Mouse (Mus musculus) right cerebral cortex, adult 2 months (tissue): ENCODE data around the gene 9230102O04Rik.

ENCODE experiments used
- DNase-seq, 2 experiments: peaks; one replicate each; pipeline ENCODE4 v3.0.0; 2021 to 2022; ENCODE audit warnings: low spot score in 2 of 2

The 9230102O04Rik gene

GRCm38 (mm10) chr2:9885217-9885770, 4.0 kb downstream of the 9230102O04Rik start:
- no peak for DNase-seq

DNA sequence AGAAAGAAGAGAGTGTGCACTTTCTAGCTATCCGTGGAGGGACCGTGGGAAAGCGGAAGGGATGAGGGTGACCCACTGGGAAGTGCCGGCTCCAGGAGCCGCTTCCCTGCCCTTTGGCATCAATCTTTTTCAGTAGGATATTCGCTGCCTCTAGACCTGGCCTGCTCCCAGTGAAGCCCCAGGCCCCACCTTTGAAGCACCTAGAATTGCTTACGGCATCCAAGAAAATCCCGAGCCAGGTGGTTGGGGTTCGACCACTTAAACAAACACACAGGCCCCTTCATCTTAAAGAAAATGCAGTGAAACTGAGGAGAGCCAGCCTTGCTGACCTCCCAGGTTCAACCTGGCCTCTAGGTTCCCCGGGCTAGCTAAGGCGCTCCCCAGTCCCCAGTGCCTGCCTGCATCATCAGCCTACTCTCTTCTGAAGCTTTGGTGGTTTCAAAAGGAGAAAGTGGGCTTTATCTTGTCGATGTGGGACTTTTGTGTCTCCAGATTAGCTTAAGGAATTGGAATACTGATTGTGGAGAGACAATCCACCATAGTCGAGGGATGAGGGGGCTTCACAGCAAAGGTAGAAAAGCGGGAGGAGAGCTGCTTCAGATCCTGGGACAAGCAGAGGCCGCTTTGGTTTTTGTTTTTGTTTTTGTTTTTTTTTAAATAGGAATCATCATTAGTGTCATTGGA, 4.7 kb downstream of the 9230102O04Rik start:
- no peak for DNase-seq

DNA sequence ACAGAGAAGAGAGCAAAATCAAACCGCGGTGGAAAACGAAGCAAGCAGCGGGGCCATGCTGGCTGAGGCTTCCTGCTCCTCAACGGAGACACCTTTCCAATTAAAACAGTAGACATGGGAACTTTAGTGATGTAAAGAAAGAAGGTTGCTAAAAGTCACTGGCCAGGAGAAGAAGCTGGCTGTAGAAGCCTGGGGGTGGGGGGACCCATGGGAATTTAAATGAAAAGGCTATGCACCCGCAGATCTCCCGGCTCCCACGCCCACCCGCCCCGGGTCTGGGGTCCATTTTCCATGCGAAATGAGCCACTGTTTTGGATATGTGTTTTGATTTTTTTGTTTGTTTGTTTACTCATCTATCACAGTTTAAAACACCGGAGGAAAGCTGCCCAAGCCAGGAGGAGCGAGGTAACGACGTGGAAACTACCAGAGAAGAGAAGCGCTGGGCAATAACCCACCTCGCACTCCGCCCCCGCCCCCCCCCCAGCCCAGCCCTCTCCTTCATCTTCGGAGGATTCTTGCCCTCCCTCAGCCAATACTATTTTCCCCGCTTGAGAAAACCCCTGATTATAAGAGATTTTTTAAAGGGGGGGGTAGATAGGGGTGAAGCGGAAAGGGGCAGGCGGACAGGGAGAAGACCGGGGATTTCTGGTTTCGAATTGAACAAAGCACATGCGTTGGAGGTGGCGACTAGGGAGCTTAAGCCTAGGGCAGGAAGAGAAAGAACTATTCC, 5.4 kb downstream of the 9230102O04Rik start:
- no peak for DNase-seq

- DNase-seq: no peak
Measured at GRCm38 (mm10) chr2:9882926-9883802, 6.2 kb downstream of the 9230102O04Rik start.

GRCm38 (mm10) chr2:9882371-9882925, 6.9 kb downstream of the 9230102O04Rik start:
- DNase-seq: no peak

DNA sequence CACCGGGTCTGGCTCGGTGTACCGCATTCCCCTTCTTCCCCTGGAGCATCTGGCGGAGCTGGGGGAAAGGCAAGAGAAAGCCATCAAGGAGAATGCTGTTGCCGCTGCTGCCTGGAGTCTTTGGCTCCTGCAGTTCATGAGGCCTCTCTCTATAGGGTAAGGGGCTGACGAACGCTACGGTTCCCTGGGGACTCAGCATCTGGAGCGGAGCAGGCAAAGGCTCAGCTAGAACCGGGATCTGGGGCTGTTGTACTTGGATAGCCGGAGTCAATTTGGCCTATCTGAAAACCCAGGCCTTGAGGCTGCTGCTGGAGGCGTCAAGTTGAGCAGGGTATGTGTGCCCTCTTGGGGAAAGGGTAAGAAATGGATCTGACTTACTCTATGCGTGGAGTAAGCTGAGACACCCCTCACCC, 7.7 kb downstream of the 9230102O04Rik start:
- no peak for DNase-seq

DNA sequence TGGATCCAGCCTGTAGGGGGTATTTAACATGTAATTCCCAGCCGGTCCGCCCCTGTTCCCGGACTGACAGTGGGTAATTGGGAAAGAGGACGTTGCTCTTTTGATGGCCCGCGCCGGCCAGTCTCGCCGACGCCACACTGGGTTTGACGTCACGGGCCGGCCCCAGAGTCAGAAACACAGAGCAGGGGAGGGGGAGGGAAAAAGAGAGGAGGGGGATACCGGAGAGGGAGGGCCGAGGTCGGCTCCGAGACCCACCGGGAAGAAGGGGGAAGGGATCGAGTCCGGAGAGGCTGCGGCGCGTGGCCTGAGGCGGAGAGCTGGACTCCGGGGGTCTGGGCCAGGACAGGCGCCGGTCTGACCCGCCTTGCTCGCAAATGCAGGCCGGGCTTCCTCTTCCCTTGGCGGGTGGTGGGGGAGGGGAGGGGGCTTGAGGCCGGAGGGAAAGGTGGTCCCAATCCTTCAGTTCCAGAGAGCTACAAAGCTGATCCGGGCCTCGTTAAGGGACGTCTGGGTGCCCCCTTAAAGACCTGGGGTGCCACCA, 8.2 kb downstream of the 9230102O04Rik start, which contains the start of gene 4930412O13Rik:
4930412O13Rik (plus strand) TSS at position 202 of the 541 bp plus-strand sequence.
- DNase-seq: no peak

- DNase-seq: peak in 1 of 2 experiments; percentile 2
Measured at GRCm38 (mm10) chr2:9880271-9880670, 9.1 kb downstream of the 9230102O04Rik start.

GRCm38 (mm10) chr2:9879493-9879892, 9.8 kb downstream of the 9230102O04Rik start:
- DNase-seq: peak in 1 of 2 experiments; percentile 34

- DNase-seq: peak in 1 of 2 experiments; percentile 20
Measured at GRCm38 (mm10) chr2:9879092-9879491, 10.2 kb downstream of the 9230102O04Rik start.

GRCm38 (mm10) chr2:9878564-9879081, 10.7 kb downstream of the 9230102O04Rik start:
- no peak for DNase-seq

DNA sequence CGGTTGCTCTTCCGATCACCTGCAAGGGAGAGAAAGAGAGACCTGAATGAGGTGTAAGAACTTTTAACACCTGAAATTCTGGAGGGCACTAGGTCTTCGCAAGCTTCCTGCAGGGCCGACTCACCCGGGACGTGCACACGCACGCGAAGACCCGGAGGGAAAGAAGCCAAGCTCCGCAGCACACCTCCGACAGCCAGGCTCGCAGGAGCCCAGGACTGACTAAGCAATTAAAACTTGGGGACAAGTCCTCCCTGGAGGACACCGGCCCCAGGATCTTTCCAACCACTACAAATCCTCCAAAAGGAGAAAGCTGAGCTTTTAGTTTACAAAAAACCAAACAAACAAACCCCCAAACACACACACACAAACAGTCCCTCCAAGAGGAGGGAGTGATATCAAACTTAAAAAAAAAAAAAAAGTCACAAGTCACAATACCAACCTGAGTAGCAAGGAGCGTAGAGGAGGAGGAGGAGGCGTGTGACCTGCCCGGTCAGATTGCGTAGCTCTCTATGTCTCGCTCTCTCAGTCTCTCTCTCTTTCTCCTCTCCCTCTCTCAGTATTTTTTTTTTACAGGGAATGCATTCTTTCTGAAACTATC, 11.3 kb downstream of the 9230102O04Rik start:
- DNase-seq: no peak

DNA sequence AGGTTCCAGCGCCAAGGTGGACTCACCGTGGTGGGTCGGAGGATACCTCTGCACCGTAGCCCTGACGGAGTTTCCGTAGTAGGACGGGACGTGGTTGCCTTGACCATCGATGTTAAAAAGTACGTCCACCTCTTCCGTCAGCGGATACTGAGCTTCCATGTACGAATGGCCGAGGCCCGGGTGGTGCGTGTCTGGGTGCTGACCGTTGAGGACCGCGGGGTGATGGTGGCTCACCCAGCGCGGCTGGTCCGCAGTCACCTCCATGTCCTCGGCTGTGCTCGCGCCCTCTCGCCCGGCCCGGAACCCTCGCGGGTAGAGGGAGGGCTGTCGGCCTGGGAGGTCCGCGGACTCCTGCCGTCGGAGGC, 12.0 kb downstream of the 9230102O04Rik start:
- no peak for DNase-seq

DNA sequence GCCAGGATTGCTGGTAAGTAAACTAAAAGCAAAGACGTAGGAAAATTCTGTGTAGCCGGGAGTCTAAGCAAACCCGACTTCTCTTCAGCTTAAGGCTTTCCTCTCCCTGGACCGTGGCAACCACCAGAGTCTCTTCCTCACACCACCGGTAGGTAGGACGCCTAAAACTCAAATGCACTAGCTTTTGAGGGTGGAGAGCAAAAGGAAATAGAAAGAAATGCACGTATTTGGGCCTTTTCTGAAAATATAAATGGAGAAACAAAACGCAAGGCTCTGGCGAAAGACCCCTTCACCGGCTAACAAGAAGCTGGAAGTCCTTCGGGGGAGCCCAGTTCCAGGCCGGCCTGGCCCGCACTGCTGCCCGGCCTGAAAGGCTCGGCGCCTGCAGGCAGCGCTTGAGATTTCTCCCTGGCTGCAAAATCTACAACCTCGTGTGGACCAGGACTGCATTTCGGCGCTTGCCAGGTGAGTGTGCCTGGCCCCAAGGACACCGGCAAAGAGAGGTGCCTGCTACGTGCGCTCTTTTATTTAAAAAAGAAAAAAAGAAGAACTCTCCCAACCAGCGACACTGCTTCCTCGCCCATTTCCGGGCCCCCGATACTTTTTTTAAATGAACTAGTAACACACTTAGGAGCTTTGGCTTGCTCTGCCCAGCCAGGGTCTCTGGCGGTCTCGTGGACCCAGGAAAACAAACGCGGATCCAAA, 12.6 kb downstream of the 9230102O04Rik start:
- no peak for DNase-seq

- no peak for DNase-seq
Measured at GRCm38 (mm10) chr2:9875676-9876357, 13.5 kb downstream of the 9230102O04Rik start.

- DNase-seq: no peak
Measured at GRCm38 (mm10) chr2:9875220-9875619, 14.1 kb downstream of the 9230102O04Rik start.

GRCm38 (mm10) chr2:9874467-9875219, 14.7 kb downstream of the 9230102O04Rik start:
- no peak for DNase-seq

GRCm38 (mm10) chr2:9873757-9874156, 15.6 kb downstream of the 9230102O04Rik start:
- DNase-seq: no peak

- no peak for DNase-seq
Measured at GRCm38 (mm10) chr2:9872682-9873081, 16.7 kb downstream of the 9230102O04Rik start.
